Mouse (Mus musculus) heart, embryonic 15.5 days (tissue): ENCODE results near the gene Timm9. TPM values are rescaled to one million over a fixed set of nuclear protein-coding genes. Genes with fewer than 3 reads are reported as not detected.

Experiments
- ATAC-seq: fragments of 200-750 bp; cut with Nextera tagmentation; replicated peaks from 2 replicates; pipeline ENCODE4 v1.8.0; 2017; ENCODE audit warnings: low read depth, moderate TSS enrichment; ENCODE audit not compliant: insufficient number of reproducible peaks, insufficient read depth, low FRiP score
- H3K27ac ChIP-seq: fragments of 300-500 bp; sonication (generic); 2 replicates; pipeline ENCODE4 v1.5.1; 2015; ENCODE audit warnings: mild to moderate bottlenecking, inconsistent platforms
- H3K27me3 ChIP-seq: fragments of 300-500 bp; sonication (generic); 2 replicates; pipeline ENCODE4 v1.6.1; 2015; ENCODE audit warnings: inconsistent platforms
- H3K36me3 ChIP-seq: fragments of 300-500 bp; sonication (generic); 2 replicates; pipeline ENCODE4 v1.6.1; 2015; ENCODE audit warnings: mild to moderate bottlenecking, inconsistent platforms
- H3K4me1 ChIP-seq: fragments of 300-500 bp; sonication (generic); replicated peaks from 2 replicates; pipeline ENCODE4 v1.6.1; 2015; ENCODE audit warnings: inconsistent platforms
- H3K4me2 ChIP-seq: fragments of 300-500 bp; sonication (generic); 2 replicates; pipeline ENCODE4 v1.6.1; 2015; ENCODE audit warnings: inconsistent platforms, mild to moderate bottlenecking, moderate library complexity
- H3K4me3 ChIP-seq: fragments of 300-500 bp; sonication (generic); 2 replicates; pipeline ENCODE4 v1.5.1; 2015; ENCODE audit warnings: mild to moderate bottlenecking, inconsistent platforms
- H3K9ac ChIP-seq: fragments of 300-500 bp; sonication (generic); 2 replicates; pipeline ENCODE4 v1.6.1; 2015; ENCODE audit warnings: mild to moderate bottlenecking, inconsistent platforms
- H3K9me3 ChIP-seq: fragments of 300-500 bp; sonication (generic); replicated peaks from 2 replicates; pipeline ENCODE4 v1.6.1; 2016; ENCODE audit warnings: inconsistent platforms
- WGBS: fragments of 180-500 bp; shearing (Covaris S2); methylation state at CpG from one replicate; pipeline ENCODE4 v1.1.7; 2015; ENCODE audit warnings: mixed read lengths; 5-methylcytosine and 5-hydroxymethylcytosine counted together
- polyA plus RNA-seq: library from polyadenylated mRNA; unstranded; fragments of >200 nt; fragmentation: Nextera tagmentation; extraction: Ambion mirVana; gene quantifications from 2 replicates; pipeline ENCODE4 v1.2.1, GENCODE M21; 2015

Timm9 gene
- polyA plus RNA-seq, 1 experiment from 2014 or later: 98.9 TPM

- ATAC-seq: no peak
- Histone ChIP-seq H3K36me3 (peaks cover 37% of the 10 kb centered on the region), H3K27ac (no peak overlapping the region), H3K4me3 (no peak overlapping the region), H3K4me2 (no peak overlapping the region), H3K27me3 (no peaks in the 10 kb centered on the region), H3K9ac (no peak overlapping the region), H3K9me3 (no peaks in the 10 kb centered on the region), H3K4me1 (peaks cover 25% of the 10 kb centered on the region)
- WGBS: 77% methylated on average over 5 of the region's 5 CpGs
Observed at GRCm38 (mm10) chr12:71139258-71139828, 2.9 kb upstream of the Timm9 start.

- no peaks in the 10 kb centered on the region for H3K27me3 ChIP-seq
- no peaks in the 10 kb centered on the region for H3K9me3 ChIP-seq
- ATAC-seq: no peak
- WGBS: 2% methylated on average over 11 of the region's 11 CpGs
- H3K4me1 ChIP-seq: peaks cover 25% of the 10 kb centered on the region
- H3K9ac ChIP-seq: peak overlapping the region; percentile 94
- peaks cover 35% of the 10 kb centered on the region for H3K36me3 ChIP-seq
- peak overlapping the region; percentile 93 for H3K4me2 ChIP-seq
- H3K4me3 ChIP-seq: peak overlapping the region; percentile 98
- peak overlapping the region; percentile 27; the same call in 1 of the 2 replicates for H3K27ac ChIP-seq
Observed at GRCm38 (mm10) chr12:71137686-71138085, 1.2 kb upstream of the Timm9 start.

GRCm38 (mm10) chr12:71136974-71137491 is 549 bp upstream of the Timm9 start:
- Histone ChIP-seq H3K4me1 (peaks cover 25% of the 10 kb centered on the region), H3K27ac (peak overlapping the region; percentile 88), H3K27me3 (no peaks in the 10 kb centered on the region), H3K36me3 (peaks cover 35% of the 10 kb centered on the region), H3K9ac (peak overlapping the region; percentile 94), H3K9me3 (no peaks in the 10 kb centered on the region), H3K4me2 (peak overlapping the region; percentile 93), H3K4me3 (peak overlapping the region; percentile 98)
- ATAC-seq: peak; percentile 71
- WGBS: under 1% methylated on average over 30 of the region's 30 CpGs

GRCm38 (mm10) chr12:71135581-71135980 is 903 bp downstream of the Timm9 start:
- Histone ChIP-seq H3K36me3 (peaks cover 30% of the 10 kb centered on the region), H3K4me2 (peak overlapping the region; percentile 93), H3K4me3 (peak overlapping the region; percentile 98), H3K27ac (no peak overlapping the region), H3K9me3 (no peaks in the 10 kb centered on the region), H3K9ac (peak overlapping the region; percentile 94), H3K27me3 (no peaks in the 10 kb centered on the region), H3K4me1 (peaks cover 25% of the 10 kb centered on the region)
- 23% methylated on average over 5 of the region's 5 CpGs for WGBS
- no peak for ATAC-seq

- no peak for ATAC-seq
- H3K4me3 ChIP-seq: no peak overlapping the region
- WGBS: 82% methylated on average over 9 of the region's 9 CpGs
- H3K4me2 ChIP-seq: no peak overlapping the region
- H3K9me3 ChIP-seq: no peaks in the 10 kb centered on the region
- H3K4me1 ChIP-seq: no peaks in the 10 kb centered on the region
- no peaks in the 10 kb centered on the region for H3K27me3 ChIP-seq
- no peak overlapping the region for H3K27ac ChIP-seq
- peaks cover 42% of the 10 kb centered on the region for H3K36me3 ChIP-seq
- H3K9ac ChIP-seq: no peak overlapping the region
Observed at GRCm38 (mm10) chr12:71123286-71123685, 13.2 kb downstream of the Timm9 start.

- Histone ChIP-seq H3K4me2 (no peak overlapping the region), H3K9ac (no peak overlapping the region), H3K4me1 (no peaks in the 10 kb centered on the region), H3K27me3 (no peaks in the 10 kb centered on the region), H3K36me3 (peaks cover 42% of the 10 kb centered on the region), H3K9me3 (no peaks in the 10 kb centered on the region), H3K27ac (no peak overlapping the region), H3K4me3 (no peak overlapping the region)
- ATAC-seq: no peak
- WGBS: 82% methylated on average over 10 of the region's 10 CpGs
Observed at GRCm38 (mm10) chr12:71122731-71123130, 13.8 kb downstream of the Timm9 start.

GRCm38 (mm10) chr12:71116411-71116810 is 20.1 kb downstream of the Timm9 start:
- Histone ChIP-seq H3K4me2 (no peak overlapping the region), H3K36me3 (no peaks in the 10 kb centered on the region), H3K27ac (no peak overlapping the region), H3K4me1 (peaks cover 23% of the 10 kb centered on the region), H3K27me3 (no peaks in the 10 kb centered on the region), H3K4me3 (no peak overlapping the region), H3K9ac (no peak overlapping the region), H3K9me3 (no peaks in the 10 kb centered on the region)
- WGBS: 77% methylated on average over 5 of the region's 5 CpGs
- ATAC-seq: no peak

- no peak overlapping the region for H3K9ac ChIP-seq
- no peaks in the 10 kb centered on the region for H3K27me3 ChIP-seq
- no peaks in the 10 kb centered on the region for H3K36me3 ChIP-seq
- no peaks in the 10 kb centered on the region for H3K9me3 ChIP-seq
- H3K4me1 ChIP-seq: peaks cover 27% of the 10 kb centered on the region
- 31% methylated on average over 12 of the region's 12 CpGs for WGBS
- peak overlapping the region; percentile 57 for H3K27ac ChIP-seq
- ATAC-seq: peak; percentile 23; the same call in 1 of the 2 replicates
- peak overlapping the region; percentile 52 for H3K4me2 ChIP-seq
- H3K4me3 ChIP-seq: peak overlapping the region; percentile 13
Observed at GRCm38 (mm10) chr12:71113675-71114288, 22.7 kb downstream of the Timm9 start.

GRCm38 (mm10) chr12:71113074-71113473 is 23.4 kb downstream of the Timm9 start:
- H3K36me3 ChIP-seq: no peaks in the 10 kb centered on the region
- H3K27ac ChIP-seq: peak overlapping the region; percentile 57
- H3K4me1 ChIP-seq: peaks cover 27% of the 10 kb centered on the region
- 26% methylated on average over 10 of the region's 10 CpGs for WGBS
- H3K9ac ChIP-seq: no peak overlapping the region
- ATAC-seq: 0 out of 2 replicates have a peak, but pooled peaks have one; percentile 43
- H3K27me3 ChIP-seq: no peaks in the 10 kb centered on the region
- peak overlapping the region; percentile 13 for H3K4me3 ChIP-seq
- H3K4me2 ChIP-seq: peak overlapping the region; percentile 52
- no peaks in the 10 kb centered on the region for H3K9me3 ChIP-seq

- Histone ChIP-seq H3K4me3 (peak within 1 kb of the TSS; percentile 36), H3K9me3 (no peaks in the 10 kb centered on the region), H3K4me1 (peaks cover 26% of the 10 kb centered on the region), H3K9ac (peak within 1 kb of the TSS; percentile 18; the same call in 1 of the 2 replicates), H3K4me2 (peak within 1 kb of the TSS; percentile 66), H3K36me3 (no peaks in the 10 kb centered on the region), H3K27ac (no peak within 1 kb of the TSS), H3K27me3 (no peaks in the 10 kb centered on the region)
- 10% methylated on average over 33 of the region's 33 CpGs for WGBS
- no peak for ATAC-seq
Observed at GRCm38 (mm10) chr12:71111331-71111730, 25.2 kb downstream of the Timm9 start, which contains the start of gene Tomm20l. Tomm20l (plus strand) TSS chr12:71111428.

GRCm38 (mm10) chr12:71107216-71107771 is 29.2 kb downstream of the Timm9 start:
- H3K36me3 ChIP-seq: no peaks in the 10 kb centered on the region
- no peak overlapping the region for H3K4me3 ChIP-seq
- no peaks in the 10 kb centered on the region for H3K27me3 ChIP-seq
- no peak overlapping the region for H3K9ac ChIP-seq
- ATAC-seq: no peak
- no peaks in the 10 kb centered on the region for H3K9me3 ChIP-seq
- peaks cover 7% of the 10 kb centered on the region for H3K4me1 ChIP-seq
- no peak overlapping the region for H3K4me2 ChIP-seq
- H3K27ac ChIP-seq: no peak overlapping the region
- WGBS: 85% methylated on average over 6 of the region's 6 CpGs
